Mouse (Mus musculus) heart, adult 2 months (tissue): ENCODE data around the gene Unc13d. TPM values are rescaled to one million over a fixed set of nuclear protein-coding genes. Genes with fewer than 3 reads are reported as not detected.

Source experiments
- DNase-seq, 2 experiments: peaks; one replicate each; pipeline ENCODE4 v3.0.0; 2021
- H3K27ac ChIP-seq: fragments of 200-600 bp; 2 replicates; pipeline ENCODE4 v1.8.1; 2022
- H3K27me3 ChIP-seq: fragments of 200-500 bp; 2 replicates; pipeline ENCODE4 v1.6.1; 2012; ENCODE audit warnings: mild to moderate bottlenecking, low read length, inconsistent platforms, mixed read lengths; ENCODE audit not compliant: control insufficient read depth, insufficient read depth
- H3K36me3 ChIP-seq: fragments of 200-500 bp; 2 replicates; pipeline ENCODE4 v1.6.1; 2012; ENCODE audit warnings: low read length, inconsistent platforms; ENCODE audit not compliant: control insufficient read depth, insufficient read depth
- H3K4me1 ChIP-seq: fragments of 200-500 bp; 2 replicates; pipeline ENCODE4 v1.6.1; 2011; ENCODE audit warnings: low read length; ENCODE audit not compliant: control insufficient read depth, insufficient read depth
- H3K4me3 ChIP-seq: fragments of 200-600 bp; 2 replicates; pipeline ENCODE4 v1.8.1; 2022
- H3K79me2 ChIP-seq: fragments of 200-500 bp; replicated peaks from 2 replicates; pipeline ENCODE4 v1.6.1; 2012; ENCODE audit warnings: mild to moderate bottlenecking, inconsistent platforms, low read length, moderate library complexity, mixed read lengths; ENCODE audit not compliant: control insufficient read depth, insufficient read depth
- H3K9ac ChIP-seq: fragments of 200-500 bp; 2 replicates; pipeline ENCODE4 v1.6.1; 2012; ENCODE audit warnings: low read depth, mild to moderate bottlenecking, control low read depth, inconsistent platforms, low read length, mixed read lengths
- CTCF ChIP-seq: fragments of 200-600 bp; IDR thresholded peaks from 2 replicates; pipeline ENCODE4 v1.8.1; 2022; ENCODE audit warnings: antibody characterized with exemption, mild to moderate bottlenecking, moderate library complexity
- EP300 ChIP-seq: fragments of 200-500 bp; IDR thresholded peaks from 2 replicates; pipeline ENCODE4 v1.6.1; 2011; ENCODE audit warnings: low read depth, low read length, control low read depth; ENCODE audit not compliant: insufficient read depth
- POLR2A ChIP-seq: fragments of 200-500 bp; IDR thresholded peaks from 2 replicates; pipeline ENCODE4 v1.6.1; 2011; ENCODE audit warnings: mild to moderate bottlenecking, low read depth, low read length, control low read depth; ENCODE audit not compliant: insufficient read depth
- WGBS: fragments of 180-500 bp; shearing (Covaris S2); methylation state at CpG from one replicate; pipeline ENCODE4 v1.1.7; 2018; 5-methylcytosine and 5-hydroxymethylcytosine counted together
- intact Hi-C: fragments of 180-260 bp; cut with DNase I; formaldehyde crosslinking; loops from one replicate; pipeline ENCODE4 v1.15.1; 2025
- polyA plus RNA-seq: library from polyadenylated mRNA; depleted of rRNA; stranded (reverse); fragments of >200 nt; gene quantifications from 2 replicates; pipeline ENCODE4 v1.2.3, GENCODE M21; 2012
- total RNA-seq, 2 experiments: library from RNA; stranded (reverse); gene quantifications; 2 replicates each; pipeline ENCODE4 v1.2.3; 2021

Unc13d gene
- total and polyA plus RNA-seq, 3 experiments = 0.55 to 1.7 (median 1.5) TPM

- Histone ChIP-seq H3K27ac (no peak overlapping the region), H3K4me1 (no peaks in the 10 kb centered on the region; the same call in 1 of the 2 replicates), H3K27me3 (no peaks in the 10 kb centered on the region), H3K4me3 (no peak overlapping the region), H3K9ac (no peak overlapping the region), H3K79me2 (no peaks in the 10 kb centered on the region), H3K36me3 (no peaks in the 10 kb centered on the region)
- TF ChIP-seq POLR2A (no peak), CTCF (no peak), EP300 (no peak)
- no peak for DNase-seq
- 88% methylated on average over 13 of the region's 13 CpGs for WGBS
- intact Hi-C loops = no loop called here
Measured at GRCm38 (mm10) chr11:116061641-116062415, 15.9 kb downstream of the Unc13d start.

- WGBS = 89% methylated on average over 9 of the region's 9 CpGs
- H3K27ac ChIP-seq = no peak overlapping the region
Measured at GRCm38 (mm10) chr11:116060596-116060995, 17.2 kb downstream of the Unc13d start.

GRCm38 (mm10) chr11:116059691-116060025, 18.1 kb downstream of the Unc13d start:
- DNase-seq = no peak
- H3K4me1 ChIP-seq = no peaks in the 10 kb centered on the region; the same call in 1 of the 2 replicates
- no peak overlapping the region for H3K9ac ChIP-seq
- WGBS = 92% methylated on average over 11 of the region's 11 CpGs
- H3K36me3 ChIP-seq = no peaks in the 10 kb centered on the region
- intact Hi-C loops = no loop called here
- TF ChIP-seq CTCF = no peak
- no peak for TF ChIP-seq POLR2A
- no peak for TF ChIP-seq EP300
- no peak overlapping the region for H3K27ac ChIP-seq
- H3K79me2 ChIP-seq = no peaks in the 10 kb centered on the region
- no peak overlapping the region for H3K4me3 ChIP-seq
- H3K27me3 ChIP-seq = no peaks in the 10 kb centered on the region

More at GRCm38 (mm10) chr11:116060596-116060995, 17.2 kb downstream of the Unc13d start:
- no peaks in the 10 kb centered on the region for H3K79me2 ChIP-seq
- H3K4me3 ChIP-seq = no peak overlapping the region
- intact Hi-C loops = no loop called here
- H3K36me3 ChIP-seq = no peaks in the 10 kb centered on the region
- H3K4me1 ChIP-seq = no peaks in the 10 kb centered on the region; the same call in 1 of the 2 replicates
- DNase-seq = no peak
- H3K9ac ChIP-seq = no peak overlapping the region
- TF ChIP-seq POLR2A (no peak), CTCF (no peak), EP300 (no peak)
- no peaks in the 10 kb centered on the region for H3K27me3 ChIP-seq

- WGBS = 92% methylated on average over 17 of the region's 17 CpGs
- Histone ChIP-seq H3K4me3 (no peak overlapping the region), H3K4me1 (no peaks in the 10 kb centered on the region; the same call in 1 of the 2 replicates), H3K27ac (no peak overlapping the region), H3K9ac (no peak overlapping the region), H3K27me3 (no peaks in the 10 kb centered on the region), H3K79me2 (no peaks in the 10 kb centered on the region), H3K36me3 (no peaks in the 10 kb centered on the region)
- intact Hi-C loops = no loop called here
- DNase-seq = no peak
- TF ChIP-seq EP300 (no peak), POLR2A (no peak), CTCF (no peak)
Measured at GRCm38 (mm10) chr11:116058868-116059690, 18.7 kb downstream of the Unc13d start.

- Histone ChIP-seq H3K27ac (no peak overlapping the region), H3K9ac (no peak overlapping the region), H3K36me3 (no peaks in the 10 kb centered on the region), H3K27me3 (no peaks in the 10 kb centered on the region), H3K4me1 (no peaks in the 10 kb centered on the region; the same call in 1 of the 2 replicates), H3K4me3 (no peak overlapping the region), H3K79me2 (no peaks in the 10 kb centered on the region)
- TF ChIP-seq POLR2A (no peak), EP300 (no peak), CTCF (no peak)
- 65% methylated on average over 12 of the region's 12 CpGs for WGBS
- no peak for DNase-seq
- intact Hi-C loops = no loop called here
Measured at GRCm38 (mm10) chr11:116058022-116058614, 19.6 kb downstream of the Unc13d start.
